Mouse (Mus musculus) C2C12 (cell line): ENCODE measurements around the gene Nptx2. TPM values are rescaled to one million over a fixed set of nuclear protein-coding genes. Genes with fewer than 3 reads are reported as not detected.

ENCODE experiments used
- H3K27me3 ChIP-seq: one replicate; pipeline ENCODE4 v1.6.1; 2011; ENCODE audit not compliant: control insufficient read depth, insufficient read depth, insufficient read length
- H3K36me3 ChIP-seq: one replicate; pipeline ENCODE4 v1.6.1; 2011; ENCODE audit not compliant: control insufficient read depth, insufficient read depth
- H3K4me3 ChIP-seq: one replicate; pipeline ENCODE4 v1.5.1; 2011; ENCODE audit warnings: mild to moderate bottlenecking, control low read depth; ENCODE audit not compliant: poor library complexity, insufficient read depth, severe bottlenecking
- H3K79me2 ChIP-seq: one replicate; pipeline ENCODE4 v1.6.1; 2011; ENCODE audit not compliant: control insufficient read depth, insufficient read depth
- H3K79me3 ChIP-seq: one replicate; pipeline ENCODE4 v1.6.1; 2011; ENCODE audit warnings: low read depth, control low read depth
- H3ac ChIP-seq: one replicate; pipeline ENCODE3; 2011; ENCODE audit warnings: low read depth; ENCODE audit not compliant: control insufficient read depth, insufficient read length
- CEBPB ChIP-seq: IDR thresholded peaks from one replicate; pipeline ENCODE4 v1.6.1; 2011; ENCODE audit warnings: low read depth, mild to moderate bottlenecking, control low read depth, moderate library complexity
- CTCF ChIP-seq: IDR thresholded peaks from one replicate; pipeline ENCODE4 v1.5.1; 2011; ENCODE audit not compliant: control insufficient read depth, insufficient read depth, insufficient read length
- FOSL1 ChIP-seq: IDR thresholded peaks from one replicate; pipeline ENCODE4 v1.8.0; 2011; ENCODE audit warnings: mild to moderate bottlenecking, low read length; ENCODE audit not compliant: poor library complexity, insufficient read depth, severe bottlenecking
- MAX ChIP-seq: IDR thresholded peaks from one replicate; pipeline ENCODE4 v1.6.1; 2011; ENCODE audit warnings: mild to moderate bottlenecking, control low read depth
- MYOD1 ChIP-seq: IDR thresholded peaks from one replicate; pipeline ENCODE4 v1.6.1; 2011; ENCODE audit warnings: low read depth; ENCODE audit not compliant: control insufficient read depth, insufficient read length
- MYOG ChIP-seq: IDR thresholded peaks from one replicate; pipeline ENCODE4 v1.6.1; 2011; ENCODE audit not compliant: control insufficient read depth, insufficient read length; ENCODE audit errors: extremely low read depth
- USF1 ChIP-seq: IDR thresholded peaks from one replicate; pipeline ENCODE4 v1.6.1; 2011; ENCODE audit warnings: low read depth, mild to moderate bottlenecking, control low read depth, moderate library complexity
- polyA plus RNA-seq: library from polyadenylated mRNA; unstranded; fragments of >200 nt; fragmentation: generic; extraction: Trizol; gene quantifications from one replicate; pipeline ENCODE4 v1.2.1, GENCODE M21; 2012; ENCODE audit warnings: missing spikeins

Gene Nptx2
- polyA plus RNA-seq, 1 experiment: not detected

DNA sequence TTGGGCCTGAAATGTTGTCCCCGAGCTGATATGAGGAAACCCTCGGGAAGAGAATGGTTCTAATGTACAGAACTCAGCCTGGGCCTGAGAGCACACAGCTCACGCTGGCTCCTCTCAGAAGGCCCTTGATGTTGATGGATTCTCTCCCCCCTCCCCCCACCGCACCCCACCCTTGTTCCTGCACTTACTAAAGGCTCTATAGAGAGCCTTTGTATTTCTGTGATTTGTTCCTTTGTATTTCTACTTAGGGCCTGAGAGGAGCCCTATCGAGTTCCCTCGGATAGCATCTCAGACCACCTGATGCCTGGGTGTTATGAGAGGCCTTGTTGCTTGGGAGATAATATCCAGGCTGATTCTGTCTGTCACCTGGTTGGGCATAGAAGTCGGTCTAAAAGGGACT, 36.3 kb upstream of the Nptx2 start:
- Histone ChIP-seq H3ac (no peak overlapping the region), H3K27me3 (no peaks in the 10 kb centered on the region), H3K79me3 (no peaks in the 10 kb centered on the region), H3K79me2 (no peaks in the 10 kb centered on the region), H3K36me3 (no peaks in the 10 kb centered on the region), H3K4me3 (no peak overlapping the region)
- no peak for TF ChIP-seq USF1
- TF ChIP-seq MYOG: no peak
- TF ChIP-seq MYOD1: no peak
- no peak for TF ChIP-seq CTCF

DNA sequence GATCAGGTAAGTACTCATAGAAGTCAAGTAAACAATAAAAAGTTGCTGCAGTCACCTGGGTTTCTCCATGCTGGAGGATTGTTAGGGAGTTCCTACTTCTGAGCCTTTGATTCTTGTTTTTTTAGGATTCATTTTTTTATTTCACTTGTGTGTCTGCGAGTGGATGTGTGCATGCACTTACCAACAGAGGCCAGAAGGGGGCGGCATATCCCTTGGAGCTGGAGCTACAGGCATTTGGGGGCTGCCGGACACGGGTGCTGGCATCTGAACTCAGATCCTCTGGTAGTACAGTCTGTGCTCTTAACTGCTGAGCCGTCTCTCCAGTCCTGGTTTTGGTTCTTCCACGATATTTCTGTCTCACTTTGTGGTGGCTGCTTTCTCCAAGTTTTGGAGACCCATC, 31.0 kb upstream of the Nptx2 start:
- H3K36me3 ChIP-seq: no peaks in the 10 kb centered on the region
- H3K79me2 ChIP-seq: no peaks in the 10 kb centered on the region
- no peak overlapping the region for H3K4me3 ChIP-seq
- H3K79me3 ChIP-seq: no peaks in the 10 kb centered on the region
- peaks cover 9% of the 10 kb centered on the region for H3K27me3 ChIP-seq
- H3ac ChIP-seq: no peak overlapping the region
- TF ChIP-seq CTCF: no peak
- no peak for TF ChIP-seq MAX
- TF ChIP-seq MYOG: no peak
- TF ChIP-seq CEBPB: no peak

DNA sequence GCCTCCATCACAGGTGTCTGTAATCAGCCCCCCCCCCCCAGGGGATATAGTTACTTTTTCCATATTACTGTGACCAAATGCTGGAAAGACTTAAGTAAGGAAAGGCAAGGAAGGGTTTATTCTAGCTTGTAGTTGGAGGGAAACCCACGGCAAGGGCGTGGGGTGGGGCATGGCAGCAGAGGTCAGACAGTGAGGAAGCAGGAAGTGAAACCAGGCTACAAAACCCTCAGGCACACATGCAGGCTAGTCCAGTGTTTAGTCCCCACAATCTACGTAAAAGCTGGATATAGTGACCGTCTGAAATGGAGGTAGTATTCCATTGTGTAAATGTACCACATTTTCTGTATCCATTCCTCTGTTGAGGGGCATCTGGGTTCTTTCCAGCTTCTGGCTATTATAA, 30.5 kb upstream of the Nptx2 start:
- Histone ChIP-seq H3K4me3 (no peak overlapping the region), H3K79me2 (no peaks in the 10 kb centered on the region), H3K27me3 (peaks cover 9% of the 10 kb centered on the region), H3K79me3 (no peaks in the 10 kb centered on the region), H3K36me3 (no peaks in the 10 kb centered on the region), H3ac (no peak overlapping the region)
- TF ChIP-seq FOSL1: no peak
- no peak for TF ChIP-seq CTCF
- TF ChIP-seq MYOG: no peak
- TF ChIP-seq MAX: no peak
- TF ChIP-seq CEBPB: no peak
- no peak for TF ChIP-seq USF1
- no peak for TF ChIP-seq MYOD1

DNA sequence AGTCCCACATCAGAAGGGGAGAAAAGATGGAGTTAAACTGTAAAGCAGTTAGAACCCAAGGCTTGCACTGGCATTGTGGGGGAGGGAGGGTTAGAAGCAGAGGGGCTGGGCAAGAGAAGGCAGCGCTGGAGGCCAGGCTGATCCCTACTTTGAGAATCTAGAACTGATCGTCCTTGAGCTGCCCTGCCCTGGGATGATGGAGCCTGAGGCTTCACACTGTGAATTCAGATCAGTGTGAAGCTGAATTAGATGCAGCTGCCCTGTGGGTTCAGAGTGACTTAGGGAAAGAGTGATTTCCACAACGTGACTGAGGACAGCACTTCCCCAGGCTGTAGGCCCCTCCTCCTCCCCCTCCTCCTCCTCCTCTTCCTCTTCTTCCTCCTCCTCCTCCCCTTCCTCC, 25.6 kb upstream of the Nptx2 start:
- Histone ChIP-seq H3K4me3 (no peak overlapping the region), H3K36me3 (no peaks in the 10 kb centered on the region), H3ac (no peak overlapping the region), H3K79me2 (no peaks in the 10 kb centered on the region), H3K79me3 (no peaks in the 10 kb centered on the region), H3K27me3 (peaks cover 9% of the 10 kb centered on the region)
- TF ChIP-seq USF1 (no peak), CTCF (no peak), CEBPB (no peak), FOSL1 (no peak), MYOG (no peak), MYOD1 (no peak), MAX (no peak)

DNA sequence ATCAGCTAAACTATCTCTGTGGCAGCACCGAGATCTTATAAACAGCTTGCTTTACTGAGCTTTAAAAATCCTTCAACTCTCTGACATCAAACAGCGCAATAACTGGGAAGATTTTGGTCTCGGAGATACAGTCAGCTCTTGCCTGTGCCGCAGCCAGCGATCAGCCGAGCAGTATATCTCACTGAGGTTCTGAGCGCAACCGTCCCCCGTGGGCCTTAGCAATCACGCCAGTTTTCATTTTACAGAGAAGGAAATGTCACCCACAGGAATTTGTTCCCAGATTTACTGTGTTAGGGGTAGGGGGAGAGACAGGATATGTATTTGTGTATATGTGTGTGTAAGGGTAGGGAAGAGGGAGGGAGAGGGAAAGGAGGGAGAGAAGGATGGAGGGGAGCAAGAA, 20.9 kb upstream of the Nptx2 start:
- no peaks in the 10 kb centered on the region for H3K36me3 ChIP-seq
- H3K27me3 ChIP-seq: no peaks in the 10 kb centered on the region
- H3K4me3 ChIP-seq: no peak overlapping the region
- H3K79me3 ChIP-seq: no peaks in the 10 kb centered on the region
- H3K79me2 ChIP-seq: no peaks in the 10 kb centered on the region
- TF ChIP-seq FOSL1 (no peak), CTCF (no peak), MYOD1 (no peak), MAX (no peak), MYOG (no peak), CEBPB (no peak), USF1 (no peak)
- H3ac ChIP-seq: no peak overlapping the region

DNA sequence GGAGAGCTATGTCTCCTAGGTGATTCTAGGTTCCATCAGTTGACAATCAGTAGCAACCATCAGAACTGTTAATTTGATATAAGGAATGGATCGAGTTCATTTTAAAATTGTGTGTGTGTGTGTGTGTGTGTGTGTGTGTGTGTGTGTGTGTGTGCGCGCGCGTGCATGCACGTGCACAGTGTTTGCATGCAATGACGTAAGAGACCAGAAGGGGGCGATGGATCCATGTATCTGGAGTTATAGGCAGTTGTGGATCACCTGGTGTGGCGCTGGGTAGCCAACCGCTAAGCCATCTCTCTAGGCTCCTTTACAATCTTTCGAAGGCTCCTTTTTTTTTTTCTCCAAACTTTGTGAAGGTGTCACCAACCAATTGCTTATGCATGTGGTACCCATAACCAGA, 16.6 kb upstream of the Nptx2 start:
- Histone ChIP-seq H3K36me3 (no peaks in the 10 kb centered on the region), H3K27me3 (no peaks in the 10 kb centered on the region), H3K79me3 (no peaks in the 10 kb centered on the region), H3K4me3 (no peak overlapping the region), H3ac (no peak overlapping the region), H3K79me2 (no peaks in the 10 kb centered on the region)
- TF ChIP-seq FOSL1 (no peak), CTCF (no peak), MYOG (no peak), USF1 (no peak), MYOD1 (no peak), MAX (no peak), CEBPB (no peak)
